Mouse (Mus musculus): ENCODE measurements around the gene Zfp984. TPM values are rescaled to one million over a fixed set of nuclear protein-coding genes. Genes with fewer than 3 reads are reported as not detected.
"Not testable (repeated sequence)": the region's sequence is repeated elsewhere in the genome, so short reads cannot be mapped to it uniquely, and the experiment has no call there.

The Zfp984 gene
- 1.5 and 1.9 TPM in 2 replicates for total RNA-seq (2014; rRNA removed)
- polyA plus RNA-seq (2015; fragmentation: Nextera tagmentation; extraction: Ambion mirVana), result 3.4 TPM in 2 replicates

GRCm38 (mm10) chr4:147809292-147809965 lies at the start of gene Zfp984:
TSS of gene Zfp984 (minus strand) at chr4:147809788.
- ATAC-seq, result peak; percentile 51; the same call in 1 of the 2 replicates

GRCm38 (mm10) chr4:147850776-147851175 lies 41.2 kb upstream of the Zfp984 start:
- Histone ChIP-seq H3K4me2 (ENCODE audit: low read depth, low read length) (no peak overlapping the region), H3K4me3 (ENCODE audit: low read length) (no peak overlapping the region), H3K4me1 (ENCODE audit: insufficient read depth, low read length) (peaks cover 5% of the 10 kb centered on the region), H3K36me3 (ENCODE audit: insufficient read depth, low read length) (no peaks in the 10 kb centered on the region), H3K27me3 (ENCODE audit: insufficient read depth, low read length) (no peaks in the 10 kb centered on the region), H3K27ac (no peak overlapping the region), H3K9ac (replicated peaks; ENCODE audit: low read length) (no peak overlapping the region), H3K9me3 (ENCODE audit: low read length) (no peaks in the 10 kb centered on the region)
- WGBS, result 79% methylated on average over 2 of the region's 2 CpGs
- no peak for ATAC-seq
- DNase-seq (ENCODE audit: low spot score), result no peak
- no peak for TF ChIP-seq CTCF (IDR thresholded peaks at IDR 0.05; ENCODE audit: low read depth)

More at GRCm38 (mm10) chr4:147809292-147809965, at the start of gene Zfp984:
- not testable (repeated sequence) for H3K36me3 ChIP-seq (ENCODE audit: insufficient read depth, low read length); H3K27me3 ChIP-seq (ENCODE audit: insufficient read depth, low read length); H3K27ac ChIP-seq; H3K9ac ChIP-seq (replicated peaks; ENCODE audit: low read length); H3K4me1 ChIP-seq (ENCODE audit: insufficient read depth, low read length); H3K9me3 ChIP-seq (ENCODE audit: low read length)
- peak; percentile 51 for DNase-seq (ENCODE audit: low spot score)
- Histone ChIP-seq H3K4me2 (ENCODE audit: low read depth, low read length) (peak within 1 kb of the TSS; percentile 58), H3K4me3 (ENCODE audit: low read length) (peak within 1 kb of the TSS; percentile 38)
- WGBS, result 16% methylated on average over 15 of the region's 15 CpGs

- peak overlapping the region; percentile 78 for H3K9ac ChIP-seq (replicated peaks; ENCODE audit: low read length)
- H3K36me3 ChIP-seq (ENCODE audit: insufficient read depth, low read length), result peaks cover 7% of the 10 kb centered on the region; the same call in 1 of the 2 replicates
- ATAC-seq (peak; percentile 80), DNase-seq (ENCODE audit: low spot score) (no peak)
- H3K27me3 ChIP-seq (ENCODE audit: insufficient read depth, low read length), result no peaks in the 10 kb centered on the region
- H3K4me3 ChIP-seq (ENCODE audit: low read length), result peak overlapping the region; percentile 91
- 4% methylated on average over 4 of the region's 4 CpGs for WGBS
- H3K9me3 ChIP-seq (ENCODE audit: low read length), result peaks cover 8% of the 10 kb centered on the region; the same call in 1 of the 2 replicates
- no peak for TF ChIP-seq CTCF (IDR thresholded peaks at IDR 0.05; ENCODE audit: low read depth)
- peaks cover 5% of the 10 kb centered on the region for H3K4me1 ChIP-seq (ENCODE audit: insufficient read depth, low read length)
- peak overlapping the region; percentile 70 for H3K4me2 ChIP-seq (ENCODE audit: low read depth, low read length)
- peak overlapping the region; percentile 65 for H3K27ac ChIP-seq
Observed at GRCm38 (mm10) chr4:147848584-147848991, 39.0 kb upstream of the Zfp984 start.

- Histone ChIP-seq H3K27ac (peak within 1 kb of the TSS; percentile 70), H3K27me3 (ENCODE audit: insufficient read depth, low read length) (no peaks in the 10 kb centered on the region), H3K4me1 (ENCODE audit: insufficient read depth, low read length) (peaks cover 5% of the 10 kb centered on the region), H3K36me3 (ENCODE audit: insufficient read depth, low read length) (peaks cover 10% of the 10 kb centered on the region), H3K9me3 (ENCODE audit: low read length) (peaks cover 15% of the 10 kb centered on the region), H3K4me2 (ENCODE audit: low read depth, low read length) (peak within 1 kb of the TSS; percentile 70), H3K4me3 (ENCODE audit: low read length) (peak within 1 kb of the TSS; percentile 91), H3K9ac (replicated peaks; ENCODE audit: low read length) (peak within 1 kb of the TSS; percentile 78)
- 2% methylated on average over 23 of the region's 23 CpGs for WGBS
- ATAC-seq (peak; percentile 95), DNase-seq (ENCODE audit: low spot score) (peak; percentile 96)
- no peak for TF ChIP-seq CTCF (IDR thresholded peaks at IDR 0.05; ENCODE audit: low read depth)
Observed at GRCm38 (mm10) chr4:147847614-147848583, 38.3 kb upstream of the Zfp984 start, which contains the start of gene Zfp933. TSS of gene Zfp933 (minus strand) at chr4:147848366.

GRCm38 (mm10) chr4:147842871-147843270 lies 33.3 kb upstream of the Zfp984 start:
- Histone ChIP-seq H3K27ac (no peak overlapping the region), H3K9me3 (ENCODE audit: low read length) (peaks cover 32% of the 10 kb centered on the region), H3K4me2 (ENCODE audit: low read depth, low read length) (no peak overlapping the region), H3K9ac (replicated peaks; ENCODE audit: low read length) (no peak overlapping the region), H3K4me3 (ENCODE audit: low read length) (no peak overlapping the region), H3K27me3 (ENCODE audit: insufficient read depth, low read length) (no peaks in the 10 kb centered on the region), H3K36me3 (ENCODE audit: insufficient read depth, low read length) (peaks cover 10% of the 10 kb centered on the region), H3K4me1 (ENCODE audit: insufficient read depth, low read length) (peaks cover 5% of the 10 kb centered on the region)
- ATAC-seq (no peak), DNase-seq (ENCODE audit: low spot score) (no peak)
- TF ChIP-seq CTCF (IDR thresholded peaks at IDR 0.05; ENCODE audit: low read depth), result no peak
- WGBS, result 98% methylated on average over 3 of the region's 3 CpGs

GRCm38 (mm10) chr4:147839282-147839681 lies 29.7 kb upstream of the Zfp984 start:
- not testable (repeated sequence) for DNase-seq (ENCODE audit: low spot score); ATAC-seq; H3K9ac ChIP-seq (replicated peaks; ENCODE audit: low read length); H3K4me3 ChIP-seq (ENCODE audit: low read length); H3K36me3 ChIP-seq (ENCODE audit: insufficient read depth, low read length); H3K27me3 ChIP-seq (ENCODE audit: insufficient read depth, low read length); H3K4me1 ChIP-seq (ENCODE audit: insufficient read depth, low read length); H3K4me2 ChIP-seq (ENCODE audit: low read depth, low read length); H3K27ac ChIP-seq
- WGBS, result 98% methylated on average over 10 of the region's 26 CpGs
- H3K9me3 ChIP-seq (ENCODE audit: low read length), result peaks cover 29% of the 10 kb centered on the region
